Mouse (Mus musculus) hindbrain, postnatal 0 days (tissue): ENCODE measurements around the gene Cyp2d10. TPM values are rescaled to one million over a fixed set of nuclear protein-coding genes. Genes with fewer than 3 reads are reported as not detected.

Experiments used
- ATAC-seq: fragments of 200-750 bp; cut with Nextera tagmentation; 2 replicates; pipeline ENCODE4 v1.8.0; 2017; ENCODE audit warnings: mild to moderate bottlenecking, moderate TSS enrichment, moderate library complexity
- DNase-seq: peaks from one replicate; pipeline ENCODE4 v3.0.0-alpha.2; 2015; ENCODE audit warnings: low spot score
- H3K27ac ChIP-seq: fragments of 300-500 bp; sonication (generic); 2 replicates; pipeline ENCODE4 v1.5.1; 2014; ENCODE audit warnings: mild to moderate bottlenecking
- H3K27me3 ChIP-seq: fragments of 300-500 bp; sonication (generic); 2 replicates; pipeline ENCODE4 v1.6.1; 2014; ENCODE audit warnings: low read length, mixed read lengths; ENCODE audit not compliant: insufficient read depth
- H3K36me3 ChIP-seq: fragments of 300-500 bp; sonication (generic); 2 replicates; pipeline ENCODE4 v1.6.1; 2014; ENCODE audit warnings: low read length, mixed read lengths; ENCODE audit not compliant: insufficient read depth
- H3K4me1 ChIP-seq: fragments of 300-500 bp; sonication (generic); 2 replicates; pipeline ENCODE4 v1.6.1; 2014; ENCODE audit warnings: antibody characterized with exemption, low read length, mixed read lengths; ENCODE audit not compliant: insufficient read depth
- H3K4me2 ChIP-seq: fragments of 300-500 bp; sonication (generic); 2 replicates; pipeline ENCODE4 v1.6.1; 2014; ENCODE audit warnings: low read depth, mild to moderate bottlenecking, low read length, moderate library complexity, mixed read lengths
- H3K4me3 ChIP-seq: fragments of 300-500 bp; sonication (generic); 2 replicates; pipeline ENCODE4 v1.5.1; 2014; ENCODE audit warnings: low read length
- H3K9ac ChIP-seq: fragments of 300-500 bp; sonication (generic); replicated peaks from 2 replicates; pipeline ENCODE4 v1.6.1; 2014; ENCODE audit warnings: mild to moderate bottlenecking, low read length, moderate library complexity, mixed read lengths
- H3K9me3 ChIP-seq: fragments of 300-500 bp; sonication (generic); 2 replicates; pipeline ENCODE4 v1.6.1; 2016; ENCODE audit warnings: low read length, mixed read lengths
- CTCF ChIP-seq: IDR thresholded peaks from 2 replicates; pipeline ENCODE4 v1.5.1; 2016; ENCODE audit warnings: antibody characterized with exemption, control low read depth, low read depth
- WGBS: fragments of 180-500 bp; shearing (Covaris S2); extraction: QIAGEN DNeasy Blood & Tissue Kit; methylation state at CpG from one replicate; pipeline ENCODE4 v1.1.7; 2014; 5-methylcytosine and 5-hydroxymethylcytosine counted together
- polyA plus RNA-seq: library from polyadenylated mRNA; unstranded; fragments of >200 nt; fragmentation: Nextera tagmentation; extraction: Ambion mirVana; gene quantifications from 2 replicates; pipeline ENCODE4 v1.2.1, GENCODE M21; 2015
- total RNA-seq: library from RNA; depleted of rRNA; stranded (reverse); fragments of >200 nt; gene quantifications from 2 replicates; pipeline ENCODE4 v1.2.3, GENCODE M21; 2014

Gene Cyp2d10
- total and polyA plus RNA-seq, 2 experiments from 2014 or later, result not detected

DNA sequence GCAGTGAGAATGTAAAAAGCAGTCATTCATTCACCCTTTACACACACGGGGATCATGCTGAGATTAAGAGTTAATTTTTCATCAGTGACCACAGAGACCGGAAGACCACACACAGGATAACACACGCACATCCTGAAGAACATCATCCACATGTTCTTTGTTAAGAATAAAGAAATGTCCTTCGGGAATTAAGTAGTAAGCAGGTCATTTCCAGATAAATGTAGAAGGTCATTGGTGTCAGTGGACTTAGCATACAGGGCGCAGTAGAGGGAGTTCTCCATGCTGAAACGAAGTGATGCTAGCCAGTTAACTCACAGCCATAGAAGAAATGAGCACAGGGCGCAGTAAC, 26.3 kb downstream of the Cyp2d10 start:
- ATAC-seq (no peak), DNase-seq (no peak)
- no peak for TF ChIP-seq CTCF
- Histone ChIP-seq H3K4me3 (peak overlapping the region; percentile 26), H3K27ac (no peak overlapping the region), H3K4me2 (peak overlapping the region; percentile 59), H3K36me3 (no peaks in the 10 kb centered on the region), H3K9me3 (no peaks in the 10 kb centered on the region), H3K4me1 (peaks cover 3% of the 10 kb centered on the region; the same call in 1 of the 2 replicates), H3K9ac (no peak overlapping the region; the same call in 1 of the 2 replicates), H3K27me3 (no peaks in the 10 kb centered on the region)
- 31% methylated on average over 7 of the region's 7 CpGs for WGBS

DNA sequence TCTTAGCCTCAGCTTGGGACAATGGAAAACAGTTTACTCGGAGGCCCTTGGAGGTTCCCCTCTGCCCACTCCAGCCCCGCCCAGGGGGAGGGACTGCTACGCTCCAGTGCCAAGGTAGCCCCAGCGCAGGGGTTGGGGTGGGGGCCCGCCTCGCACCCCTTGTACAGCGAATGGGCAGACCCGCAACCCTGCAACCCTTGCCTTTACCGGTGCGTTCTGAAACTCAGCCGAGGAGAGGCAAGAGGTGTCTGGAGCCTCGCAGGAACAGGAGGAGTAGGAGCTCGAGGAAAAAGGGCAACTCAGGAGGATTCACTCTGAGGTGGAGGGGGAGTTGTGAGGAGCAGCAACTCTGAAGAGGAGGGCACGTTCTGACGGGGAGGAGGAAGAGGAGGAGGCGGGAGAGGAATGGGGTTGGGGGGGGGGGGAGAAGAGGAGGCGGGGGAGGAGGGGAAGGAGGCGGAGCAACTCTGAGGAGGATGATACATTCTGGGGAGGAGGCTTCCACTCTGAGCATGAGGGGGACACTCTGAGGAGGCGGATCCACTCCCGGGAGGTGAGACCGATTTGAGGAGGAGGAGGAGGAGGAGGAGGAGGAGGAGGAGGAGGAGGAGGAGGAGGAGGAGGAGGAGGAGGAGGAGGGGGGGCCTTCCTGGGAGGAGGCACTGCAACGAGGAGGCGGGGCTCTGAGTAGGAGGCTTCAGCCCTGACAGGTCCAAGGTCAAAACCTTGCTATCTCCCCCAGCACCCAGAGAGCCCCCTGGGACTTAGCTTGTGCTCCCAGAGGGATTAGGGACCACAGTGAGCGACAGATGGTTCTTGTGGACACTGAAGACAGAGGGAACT, 26.9 kb downstream of the Cyp2d10 start, which contains the start of gene Cyp2d22:
TSS of gene Cyp2d22 (minus strand) at position 390 of the 843 bp plus-strand sequence.
- TF ChIP-seq CTCF, result no peak
- no peaks in the 10 kb centered on the region for H3K27me3 ChIP-seq
- peak within 1 kb of the TSS; percentile 69; the same call in 1 of the 2 replicates for H3K27ac ChIP-seq
- 2% methylated on average over 18 of the region's 24 CpGs for WGBS
- H3K4me2 ChIP-seq, result peak within 1 kb of the TSS; percentile 59
- ATAC-seq (peak; percentile 68; the same call in 1 of the 2 replicates), DNase-seq (peak; percentile 27)
- H3K4me1 ChIP-seq, result peaks cover 3% of the 10 kb centered on the region; the same call in 1 of the 2 replicates
- H3K9me3 ChIP-seq, result no peaks in the 10 kb centered on the region
- peak within 1 kb of the TSS; percentile 3 for H3K9ac ChIP-seq
- H3K4me3 ChIP-seq, result peak within 1 kb of the TSS; percentile 26
- no peaks in the 10 kb centered on the region for H3K36me3 ChIP-seq

DNA sequence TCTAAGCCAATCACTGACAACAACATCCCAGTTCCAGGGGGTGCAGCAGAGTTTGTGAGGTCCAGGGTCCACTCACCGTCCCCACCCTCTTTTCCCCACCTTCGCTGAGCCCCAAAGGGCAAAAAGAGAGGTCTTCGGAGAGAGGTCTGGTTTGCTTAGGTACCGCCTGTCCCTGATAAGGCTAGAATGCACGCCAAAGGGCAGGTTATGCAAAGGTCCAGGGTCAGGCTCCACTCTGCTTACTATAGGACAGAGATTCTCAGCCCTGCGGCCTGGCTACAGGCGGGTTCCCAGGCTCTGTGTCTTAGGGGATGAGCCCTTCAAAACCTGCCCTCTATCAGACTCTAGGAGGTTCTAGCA, 27.5 kb downstream of the Cyp2d10 start:
- Histone ChIP-seq H3K4me1 (peaks cover 3% of the 10 kb centered on the region; the same call in 1 of the 2 replicates), H3K9ac (peak overlapping the region; percentile 3; the same call in 1 of the 2 replicates)
- peak; percentile 9; the same call in 1 of the 2 replicates for ATAC-seq

DNA sequence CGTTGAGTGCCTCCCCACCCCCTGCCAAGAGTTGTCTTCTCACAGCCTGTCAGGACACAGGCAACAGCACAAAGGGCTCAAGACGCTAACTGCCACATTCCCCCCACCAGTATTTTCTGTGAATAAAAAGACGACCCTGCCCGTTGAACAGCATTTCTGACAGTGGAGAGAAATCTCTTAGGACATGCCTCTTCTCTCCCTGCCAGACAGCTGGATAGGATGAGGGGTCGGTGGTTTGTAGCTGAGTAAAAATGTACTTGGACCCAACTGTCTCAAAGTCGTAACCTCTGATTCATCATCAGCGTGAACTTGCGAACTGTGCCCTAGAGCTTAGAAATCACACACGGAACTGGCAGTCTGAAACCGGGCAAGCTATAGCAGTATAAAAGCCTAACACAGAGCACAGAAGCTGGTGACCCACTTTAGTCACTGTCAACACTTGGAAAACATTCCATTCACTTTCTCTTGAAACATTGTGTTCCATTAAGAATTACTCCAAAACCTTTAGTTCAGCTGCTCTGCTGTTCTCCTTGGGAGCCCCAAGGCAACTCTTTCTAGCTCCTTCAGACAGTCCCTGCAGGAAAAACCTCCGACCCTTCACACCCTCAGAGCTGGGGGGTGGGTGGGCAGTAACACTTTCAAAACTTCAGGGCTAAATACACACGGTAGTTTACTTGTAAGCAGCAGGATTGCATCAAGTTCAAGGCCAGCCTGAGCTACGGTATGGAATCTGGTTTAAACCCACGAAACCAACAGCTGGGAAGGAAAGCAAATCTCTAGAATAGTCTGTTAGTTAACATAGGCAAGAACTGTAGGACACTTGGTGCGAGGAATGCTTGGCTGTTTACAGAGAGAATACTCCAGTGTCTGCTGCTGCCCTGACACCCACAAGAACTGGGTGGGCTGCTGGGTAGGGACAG, 28.5 kb downstream of the Cyp2d10 start:
- ATAC-seq (0 out of 2 replicates have a peak, but pooled peaks have one; percentile 52), DNase-seq (peak; percentile 36)
- H3K9me3 ChIP-seq, result no peaks in the 10 kb centered on the region
- peak overlapping the region; percentile 69 for H3K27ac ChIP-seq
- no peaks in the 10 kb centered on the region for H3K27me3 ChIP-seq
- no peak overlapping the region for H3K9ac ChIP-seq
- no peaks in the 10 kb centered on the region for H3K36me3 ChIP-seq
- no peak for TF ChIP-seq CTCF
- WGBS, result 40% methylated on average over 15 of the region's 15 CpGs
- peaks cover 3% of the 10 kb centered on the region; the same call in 1 of the 2 replicates for H3K4me1 ChIP-seq
- H3K4me3 ChIP-seq, result no peak overlapping the region
- no peak overlapping the region for H3K4me2 ChIP-seq

More for the DNA sequence above, 27.5 kb downstream of the Cyp2d10 start:
- DNase-seq, result no peak
- peak overlapping the region; percentile 59 for H3K4me2 ChIP-seq
- no peaks in the 10 kb centered on the region for H3K27me3 ChIP-seq
- peak overlapping the region; percentile 69; the same call in 1 of the 2 replicates for H3K27ac ChIP-seq
- no peaks in the 10 kb centered on the region for H3K36me3 ChIP-seq
- 37% methylated on average over 7 of the region's 7 CpGs for WGBS
- no peaks in the 10 kb centered on the region for H3K9me3 ChIP-seq
- H3K4me3 ChIP-seq, result peak overlapping the region; percentile 26
- no peak for TF ChIP-seq CTCF

DNA sequence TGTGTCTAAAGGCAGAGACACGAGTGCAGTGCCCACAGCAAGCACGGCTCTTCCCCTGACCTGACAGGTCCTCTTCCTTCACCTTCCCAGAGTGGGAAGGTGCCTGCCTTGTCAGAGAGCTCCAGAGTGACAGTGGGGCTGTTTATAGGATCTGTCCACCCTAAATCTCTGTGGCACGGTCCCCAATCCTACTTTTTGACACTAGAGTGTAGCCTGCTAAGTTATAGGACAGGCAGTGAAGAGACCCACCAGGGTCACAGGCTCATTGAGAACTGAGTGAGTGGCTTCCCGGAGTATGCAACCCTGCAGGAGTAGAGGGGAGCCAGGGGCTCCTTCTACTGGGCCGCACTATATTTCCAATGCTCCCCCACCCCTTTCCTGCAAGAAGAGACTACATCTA, 29.3 kb downstream of the Cyp2d10 start:
- ATAC-seq, result no peak
- DNase-seq, result no peak
- Histone ChIP-seq H3K9ac (no peak overlapping the region), H3K9me3 (no peaks in the 10 kb centered on the region), H3K4me2 (no peak overlapping the region), H3K36me3 (no peaks in the 10 kb centered on the region), H3K27ac (peak overlapping the region; percentile 69; the same call in 1 of the 2 replicates), H3K4me3 (no peak overlapping the region), H3K27me3 (no peaks in the 10 kb centered on the region), H3K4me1 (peaks cover 3% of the 10 kb centered on the region; the same call in 1 of the 2 replicates)
- 73% methylated on average over 5 of the region's 5 CpGs for WGBS
- TF ChIP-seq CTCF, result no peak
